Mouse (Mus musculus) adrenal gland, postnatal 25 days (tissue): ENCODE data around the gene Nacc1. TPM values are rescaled to one million over a fixed set of nuclear protein-coding genes. Genes with fewer than 3 reads are reported as not detected.

ENCODE experiments used
- DNase-seq: peaks from one replicate; pipeline ENCODE4 v3.0.0; 2021; ENCODE audit warnings: mixed read lengths
- long read RNA-seq: library from polyadenylated mRNA; stranded (forward); transcript quantifications from one replicate; pipeline ENCODE4 v2.0.0, GENCODE M21; 2021
- total RNA-seq: library from RNA; stranded (reverse); gene quantifications from 2 replicates; pipeline ENCODE4 v1.2.3, GENCODE M21; 2021

Gene Nacc1
- total RNA-seq = 73.9 and 76.0 TPM in 2 replicates
- long read RNA-seq, partial matches to known transcripts = 0 of 28 reads
- long read RNA-seq, other reads (novel, unspliced or antisense) = 28 of 28 reads

DNA sequence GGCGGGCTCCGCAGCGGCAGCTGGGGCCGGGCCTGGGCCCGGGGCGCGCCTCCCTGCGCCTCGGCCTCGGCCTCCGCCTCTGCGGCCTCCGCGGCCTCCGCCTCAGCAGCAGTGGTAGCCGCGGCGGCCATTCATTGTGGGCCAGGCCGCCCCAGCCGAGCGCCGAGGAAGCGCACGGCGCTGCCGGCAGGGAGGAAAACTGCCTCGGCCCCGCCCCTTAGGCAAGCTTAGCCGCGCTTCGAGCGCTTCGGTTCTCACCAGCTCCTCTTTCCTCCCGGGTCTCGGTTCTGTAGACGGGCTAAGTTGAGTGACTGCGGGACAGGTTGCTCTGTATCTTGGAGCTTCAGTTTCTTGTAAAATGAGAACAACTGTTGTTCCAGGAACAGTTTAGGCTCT lies at the start of gene Nacc1:
Nacc1 (minus strand) TSS at position 158 of the 396 bp plus-strand sequence.
- DNase-seq = peak; percentile 90

DNA sequence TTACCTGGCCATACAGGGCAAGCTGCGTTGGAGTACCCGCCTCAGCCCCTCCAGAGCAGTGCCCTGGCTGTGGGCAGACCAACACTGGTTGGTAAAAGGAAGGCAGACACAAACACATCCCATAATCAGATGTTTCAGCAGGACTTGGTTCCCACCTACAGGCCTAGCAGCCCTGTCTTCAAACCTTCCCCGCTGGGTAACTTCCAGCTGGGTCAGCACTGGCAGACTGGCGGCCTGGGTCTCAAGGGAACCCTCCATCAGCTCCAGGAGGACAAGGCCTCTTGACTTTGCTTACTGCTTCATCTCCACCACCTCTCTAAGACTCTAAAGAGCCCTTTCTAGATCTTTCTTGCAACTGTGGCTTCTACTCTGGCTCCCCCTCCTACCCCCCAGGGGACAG lies 48.9 kb upstream of the Nacc1 start:
- no peak for DNase-seq

DNA sequence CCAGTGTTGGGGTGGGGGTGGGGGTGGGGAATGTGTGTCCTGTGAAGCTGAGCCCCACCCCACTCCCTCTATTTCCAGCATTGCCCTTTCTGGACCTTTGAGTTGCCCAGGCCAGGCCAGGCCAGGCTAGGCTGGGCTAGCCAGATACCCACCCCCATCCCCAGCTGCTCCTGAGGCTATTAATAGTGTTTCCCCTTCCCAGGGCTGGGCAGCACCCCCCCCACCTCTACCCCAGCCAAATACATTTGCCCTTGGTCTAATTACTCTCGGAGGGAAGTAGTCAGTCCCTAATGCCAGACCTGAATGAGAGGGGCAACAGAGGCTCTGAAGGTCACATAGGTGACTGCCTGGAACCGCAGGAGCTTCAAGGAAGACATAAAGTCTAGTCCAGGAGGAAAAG lies 47.9 kb upstream of the Nacc1 start:
- DNase-seq = no peak

DNA sequence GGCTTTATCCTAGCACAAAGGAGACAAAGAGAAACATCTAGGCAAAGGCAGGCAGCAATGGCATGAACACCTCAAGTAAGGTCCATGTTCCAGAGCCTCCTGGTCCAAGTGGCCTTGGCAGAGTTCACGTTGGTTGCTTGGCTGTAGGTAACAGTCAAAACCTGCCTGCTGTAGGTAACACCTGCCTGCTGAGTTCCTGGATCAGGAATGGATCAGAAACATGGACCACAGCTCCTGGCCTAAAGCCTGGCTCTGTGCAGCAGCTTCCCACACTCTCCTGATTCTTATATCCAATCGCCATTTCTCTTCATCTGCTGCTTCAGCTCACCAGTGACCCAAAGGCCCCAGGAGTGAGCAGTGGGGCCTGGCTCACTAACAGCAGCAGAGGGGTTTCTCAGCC lies 47.0 kb upstream of the Nacc1 start:
- DNase-seq = no peak

DNA sequence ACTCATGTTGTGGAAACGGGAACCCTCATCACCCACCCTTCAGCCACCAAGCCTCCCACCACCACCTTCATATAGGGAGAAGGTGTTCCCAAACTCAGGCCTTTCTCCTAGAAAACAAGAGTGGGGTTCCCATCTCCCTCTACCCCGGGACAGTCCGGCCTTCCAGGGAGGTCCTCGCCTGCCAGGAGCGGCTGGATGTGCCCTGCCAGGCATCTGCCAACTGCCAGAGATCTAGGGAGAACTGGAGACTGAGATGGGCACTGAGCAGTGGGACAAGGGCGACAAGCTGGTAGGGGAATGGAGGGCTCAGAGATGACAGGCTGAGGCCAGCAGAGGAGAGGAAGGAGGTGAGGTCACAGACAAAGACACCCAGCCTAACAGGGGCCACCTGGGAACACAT lies 46.3 kb upstream of the Nacc1 start:
- DNase-seq = no peak

DNA sequence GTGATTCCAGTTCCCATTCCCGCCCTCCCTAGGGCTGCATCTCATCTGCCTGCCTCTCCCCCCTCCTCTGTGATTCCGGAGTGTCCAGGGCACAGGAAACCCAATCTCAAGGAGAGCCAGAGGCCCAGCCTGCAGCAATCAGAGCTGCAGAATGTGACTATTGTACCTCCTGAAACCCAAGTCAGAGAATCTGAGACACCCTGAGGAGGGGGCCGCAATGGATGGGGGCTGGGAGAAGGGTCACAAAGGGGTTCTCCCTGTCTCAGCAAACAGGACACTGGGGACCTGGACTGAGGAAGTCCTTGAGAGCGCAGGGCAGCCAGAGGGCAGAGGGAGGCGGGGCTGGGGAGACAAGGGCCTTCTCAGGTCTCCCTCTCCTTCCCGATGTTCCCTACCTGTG lies 45.3 kb upstream of the Nacc1 start:
- DNase-seq = no peak

DNA sequence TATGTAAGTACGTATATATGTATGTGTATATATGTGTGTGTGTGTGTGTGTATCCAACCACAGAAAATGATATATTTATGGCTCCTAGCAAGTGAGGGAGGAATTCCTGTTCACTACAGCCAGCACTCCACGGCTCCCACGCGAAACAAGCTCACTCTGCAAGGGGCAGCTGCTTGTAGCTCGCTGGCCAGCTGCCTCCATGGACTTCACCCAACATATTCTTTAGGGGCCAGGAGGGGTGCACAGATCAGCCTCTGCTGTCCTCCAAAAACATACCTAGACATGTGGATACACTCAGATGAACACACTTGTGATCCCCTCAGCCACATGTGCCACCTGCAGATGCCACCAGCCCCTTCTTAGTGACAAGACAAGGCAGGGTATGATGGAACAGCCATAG lies 44.9 kb upstream of the Nacc1 start:
- DNase-seq = no peak

DNA sequence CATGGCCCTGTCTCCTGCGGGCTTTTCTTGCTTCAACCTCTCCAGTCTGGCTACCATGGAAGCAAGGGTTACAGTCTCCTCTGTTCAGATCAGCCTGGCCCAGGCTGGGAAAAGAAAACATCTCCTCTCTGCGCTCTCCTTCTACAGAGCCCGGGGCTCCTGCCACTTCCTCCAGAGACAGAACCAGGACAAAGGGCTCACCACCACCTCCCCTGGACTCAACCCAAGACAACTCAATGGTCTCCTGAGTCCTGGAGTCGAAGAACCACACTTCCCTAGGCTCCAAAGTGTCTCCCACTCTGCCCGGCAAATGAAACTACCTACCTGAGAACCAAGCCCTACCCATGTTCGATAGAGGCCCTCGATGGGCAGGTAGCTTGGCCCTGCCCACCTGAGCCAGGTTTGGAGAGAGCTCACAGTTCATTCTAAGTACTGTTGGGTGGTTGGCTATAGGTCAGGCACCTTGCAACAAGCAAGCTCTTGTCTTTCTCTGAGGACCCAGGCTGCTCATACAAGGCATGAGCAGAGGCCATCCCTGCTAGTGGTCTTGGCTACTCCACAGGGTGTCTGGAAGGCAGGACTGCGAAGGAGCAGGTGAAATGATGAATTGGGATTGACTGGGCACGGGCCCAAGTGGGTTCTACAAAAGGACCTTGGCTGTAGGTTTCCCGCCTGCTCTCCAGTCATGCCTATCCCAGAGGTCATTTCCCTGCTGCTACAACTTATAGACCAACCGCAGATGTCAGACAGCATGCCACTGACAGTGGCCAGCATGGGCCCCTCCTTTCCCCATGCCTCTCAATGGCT lies 43.9 kb upstream of the Nacc1 start:
- no peak for DNase-seq

DNA sequence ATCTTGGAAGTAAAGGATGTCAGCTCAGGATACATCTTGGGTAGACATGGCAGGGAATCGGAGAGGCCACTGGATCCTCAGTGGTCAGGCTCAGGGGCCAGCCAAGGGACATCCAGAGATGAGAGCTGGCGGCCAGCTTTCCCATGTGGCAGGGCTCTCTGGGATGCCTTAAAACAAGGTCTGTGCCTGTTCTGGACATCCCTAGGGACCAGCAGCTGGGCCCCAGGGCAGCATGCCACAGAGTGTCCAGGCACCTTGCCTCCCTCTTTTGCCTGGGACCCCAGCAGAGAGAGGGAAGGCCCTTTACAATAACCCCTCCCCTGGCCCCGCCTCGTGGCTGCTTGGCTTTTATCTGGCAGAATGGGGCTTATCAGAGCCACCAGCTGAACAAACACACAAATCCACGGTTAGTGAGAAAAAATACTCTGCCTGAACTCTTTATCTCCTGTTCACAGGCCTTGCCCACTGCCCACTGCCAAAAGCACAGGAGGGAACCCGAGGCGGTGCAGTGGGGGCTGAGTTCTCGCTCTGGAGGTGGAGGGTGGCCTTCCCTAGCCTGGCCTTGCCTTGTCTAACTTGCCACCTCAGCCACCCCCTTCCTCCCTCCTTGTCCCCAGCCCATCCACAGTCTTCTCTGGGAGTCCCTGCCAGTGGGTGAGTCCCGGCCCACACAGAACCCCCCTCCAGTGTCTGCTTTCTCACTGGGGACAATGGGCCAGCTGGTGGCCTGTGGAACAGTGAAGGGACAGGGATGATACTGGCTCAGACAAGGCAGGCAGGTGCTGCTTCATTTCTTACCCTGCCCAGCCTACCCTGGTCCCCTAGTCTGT lies 43.1 kb upstream of the Nacc1 start:
- no peak for DNase-seq

DNA sequence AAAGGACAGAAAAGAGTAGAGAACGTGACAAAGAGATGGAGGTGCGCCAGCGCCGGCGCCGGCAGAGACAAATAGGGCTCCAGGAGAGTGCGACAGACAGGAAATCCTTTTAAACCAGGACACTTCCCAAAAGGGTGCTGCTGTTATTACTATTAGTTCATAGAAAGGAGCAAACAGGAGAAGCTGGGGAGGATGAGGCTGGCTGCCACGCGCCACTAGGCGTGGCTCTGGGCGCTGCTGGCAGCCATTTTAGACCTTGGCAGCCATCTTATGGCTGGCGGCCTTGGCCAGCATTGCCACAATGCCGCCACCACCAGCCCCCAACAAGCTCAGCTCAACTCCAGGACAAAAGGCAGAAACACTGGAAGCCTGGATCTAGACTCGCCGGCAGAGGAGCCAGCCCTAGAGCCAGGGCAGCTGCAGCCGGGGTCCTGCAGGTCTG lies 42.3 kb upstream of the Nacc1 start:
- DNase-seq = no peak

DNA sequence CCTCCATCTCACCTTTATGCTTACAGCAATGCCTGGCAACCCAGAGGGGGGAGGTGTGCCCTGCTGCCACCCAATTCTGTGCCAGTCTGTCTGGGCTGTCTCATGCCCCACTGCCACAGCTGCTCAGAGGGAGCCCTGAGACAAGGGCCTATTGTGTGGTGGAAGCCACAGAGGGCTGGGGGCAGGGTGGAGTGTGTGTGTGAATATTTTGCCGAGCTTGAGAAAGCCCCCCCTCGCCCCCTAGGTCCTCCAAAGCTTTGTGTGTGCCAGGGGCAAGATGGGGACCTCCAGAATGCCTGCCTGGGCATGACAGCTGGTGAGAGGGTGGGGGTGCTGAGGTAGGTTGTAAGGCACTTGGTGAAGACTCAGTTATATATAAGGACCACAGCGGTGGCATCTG lies 40.8 kb upstream of the Nacc1 start:
- DNase-seq = no peak

DNA sequence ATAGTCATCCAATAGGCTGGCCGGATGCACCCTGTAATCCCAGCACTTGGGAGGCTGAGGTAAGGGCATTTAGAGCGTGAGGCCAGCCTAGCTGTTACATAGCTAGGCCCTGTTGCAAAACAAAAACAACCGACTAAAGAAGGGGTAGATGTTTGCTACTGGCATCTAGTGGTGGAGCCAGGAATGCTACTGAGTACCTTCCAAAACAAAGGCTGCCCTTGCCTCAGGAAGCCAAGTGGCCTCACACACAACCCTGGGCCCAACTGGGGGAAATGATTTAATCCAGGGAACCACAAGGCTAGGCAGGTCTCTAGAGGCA lies 38.2 kb upstream of the Nacc1 start:
- DNase-seq = no peak

DNA sequence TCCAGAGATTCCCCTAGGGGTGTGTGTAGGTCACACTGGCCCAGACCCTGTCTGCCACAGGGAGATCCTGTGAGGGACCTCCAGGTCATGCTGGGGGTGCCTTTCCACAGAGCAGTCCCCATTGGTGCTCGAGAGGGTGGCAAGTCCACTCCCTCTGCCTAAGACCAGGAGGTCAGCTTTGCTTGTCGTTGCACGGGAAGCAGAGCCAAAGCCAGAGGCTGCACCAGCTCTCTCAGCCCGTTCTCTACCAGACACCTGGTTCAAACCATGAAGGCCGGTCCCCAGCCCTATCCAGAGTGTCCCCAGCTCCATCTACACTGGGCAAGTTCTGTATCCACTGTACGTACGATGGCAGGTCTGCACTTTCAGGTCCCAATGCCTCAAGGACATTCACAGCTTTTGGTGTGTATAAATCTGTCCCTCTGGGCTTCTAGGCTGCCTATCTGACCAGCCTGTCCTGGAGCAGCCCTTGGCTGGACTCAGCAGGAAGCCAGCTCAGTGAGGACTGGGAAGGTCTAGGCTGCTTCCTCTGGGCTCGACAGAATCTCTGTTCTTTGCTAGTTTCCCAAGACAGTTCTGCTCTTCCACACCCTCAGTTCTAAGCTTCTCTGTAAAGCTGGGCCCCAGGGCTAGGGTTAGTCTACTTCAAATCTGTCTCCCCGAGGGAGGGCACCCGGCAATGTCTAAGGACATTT lies 37.7 kb upstream of the Nacc1 start:
- DNase-seq = no peak

DNA sequence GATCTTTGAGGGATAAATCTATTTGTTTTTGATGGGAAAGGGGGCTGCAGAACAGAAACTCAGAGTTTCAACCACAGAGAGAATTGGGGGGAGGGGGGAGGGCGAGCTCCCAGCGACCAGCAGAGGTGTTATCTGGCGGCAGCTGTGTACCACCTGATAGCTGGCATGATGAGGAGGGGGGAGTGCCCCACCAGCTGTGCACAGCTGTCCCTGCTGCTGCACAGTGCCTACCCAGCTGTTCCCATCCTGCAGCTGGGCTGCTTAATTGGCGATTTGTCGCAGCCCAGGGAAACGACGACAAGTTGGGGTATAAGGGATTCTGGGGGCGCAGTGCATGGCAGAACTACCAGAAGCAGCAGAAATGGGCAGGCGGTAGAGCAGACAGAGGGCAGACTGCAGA lies 37.0 kb upstream of the Nacc1 start:
- no peak for DNase-seq

DNA sequence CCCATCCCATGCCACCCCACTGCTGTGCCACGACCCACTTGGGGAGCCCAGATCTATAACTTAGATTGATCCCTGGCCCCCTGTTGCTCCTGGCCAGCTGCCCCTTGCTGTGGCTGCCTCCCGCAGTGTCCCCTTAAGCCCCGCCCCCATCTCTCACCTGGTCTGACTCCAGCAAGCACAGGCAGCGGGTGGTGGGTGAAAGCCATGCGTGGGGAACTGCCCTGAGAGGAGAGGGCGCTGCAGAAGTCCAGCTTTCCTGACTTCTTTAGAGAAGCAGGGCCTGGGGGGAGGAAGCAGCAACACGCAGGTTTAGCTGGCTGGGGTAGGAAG lies 35.9 kb upstream of the Nacc1 start:
- no peak for DNase-seq

DNA sequence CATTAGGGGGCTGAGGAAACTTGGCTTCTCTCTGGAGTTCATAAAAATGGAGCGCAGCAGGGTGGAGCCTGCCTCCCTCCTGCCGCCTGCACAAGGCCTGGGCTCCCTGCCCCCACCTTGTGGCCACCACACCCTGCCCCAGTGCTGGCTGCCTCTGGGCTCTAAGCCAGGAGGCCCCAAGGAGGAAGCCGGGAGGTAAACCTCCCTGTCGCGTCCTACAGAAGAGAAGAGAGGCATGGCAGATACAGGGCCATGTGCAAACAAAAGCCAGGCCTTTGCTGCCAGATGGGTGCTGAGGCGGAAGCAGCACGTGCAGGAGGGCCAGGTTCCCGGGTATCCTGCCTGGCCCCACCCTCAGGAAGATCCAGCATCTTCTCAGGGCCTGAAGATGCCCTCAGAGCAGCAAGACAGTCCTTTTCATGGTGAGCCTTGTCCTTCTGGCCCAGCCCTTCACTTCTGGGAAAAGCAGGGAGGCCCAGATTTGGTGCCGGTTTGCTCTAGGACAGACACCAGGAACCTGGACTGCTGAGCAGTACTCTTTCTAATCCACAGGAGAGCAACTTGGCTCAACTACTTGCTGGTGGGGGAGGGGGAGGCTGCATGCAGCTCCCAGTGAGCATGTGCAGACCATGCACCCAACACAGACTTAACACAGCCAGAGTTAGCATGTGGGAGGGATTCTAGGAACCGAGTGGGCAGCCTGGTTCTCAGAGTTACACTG lies 35.3 kb upstream of the Nacc1 start, which contains the start of gene G430095P16Rik:
G430095P16Rik (plus strand) TSS at position 158 of the 721 bp plus-strand sequence.
- DNase-seq = peak; percentile 57

DNA sequence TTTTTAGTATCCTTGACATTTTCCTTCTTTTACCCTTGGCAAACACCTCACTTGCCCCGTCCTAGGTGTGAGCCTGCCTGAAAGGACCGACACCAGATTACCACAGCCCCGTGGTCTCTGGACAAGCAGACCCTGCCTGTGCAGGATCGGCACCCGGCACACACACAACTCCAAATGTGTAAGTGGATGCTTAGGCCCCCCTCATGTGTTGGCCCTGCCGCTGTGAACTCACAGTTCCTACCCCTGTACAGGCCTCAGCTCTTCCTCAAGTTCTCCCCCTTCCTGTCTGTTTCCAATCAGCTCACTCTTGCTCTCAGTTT lies 34.8 kb upstream of the Nacc1 start:
- DNase-seq = no peak

DNA sequence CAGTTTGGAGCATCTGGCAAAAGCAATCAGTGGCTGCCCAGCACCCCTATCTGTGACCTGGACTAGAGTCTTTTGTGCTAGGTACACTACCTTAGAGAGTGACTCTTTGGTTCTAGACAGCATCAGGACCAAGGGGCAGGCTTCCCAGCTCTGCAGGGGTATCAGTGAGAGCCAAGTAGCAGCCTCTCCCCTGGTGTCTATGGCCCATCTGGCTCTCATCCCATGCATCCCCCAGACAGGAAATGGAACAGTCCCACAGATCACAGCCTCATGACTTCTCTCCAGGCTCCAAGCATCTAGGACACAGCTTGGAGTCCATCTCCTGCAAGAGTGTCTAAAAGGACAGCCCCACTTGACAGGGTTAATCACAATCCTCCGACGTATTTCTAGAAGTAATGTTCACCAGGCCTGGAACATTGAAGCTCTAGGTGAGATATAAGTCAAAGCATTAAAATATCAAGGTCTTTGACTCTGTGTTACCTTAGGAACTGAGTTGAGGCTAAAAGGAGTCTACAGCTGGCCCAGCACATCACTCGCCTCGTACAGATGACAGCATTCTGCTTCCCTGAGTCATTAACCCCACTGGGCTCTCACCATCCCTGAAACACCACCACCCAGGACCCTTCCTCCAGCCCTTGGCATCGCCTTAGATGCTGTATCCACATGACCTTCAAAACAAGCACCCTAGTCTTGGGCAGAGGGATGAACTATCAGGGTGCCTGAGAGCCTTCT lies 31.5 kb upstream of the Nacc1 start:
- DNase-seq = no peak

DNA sequence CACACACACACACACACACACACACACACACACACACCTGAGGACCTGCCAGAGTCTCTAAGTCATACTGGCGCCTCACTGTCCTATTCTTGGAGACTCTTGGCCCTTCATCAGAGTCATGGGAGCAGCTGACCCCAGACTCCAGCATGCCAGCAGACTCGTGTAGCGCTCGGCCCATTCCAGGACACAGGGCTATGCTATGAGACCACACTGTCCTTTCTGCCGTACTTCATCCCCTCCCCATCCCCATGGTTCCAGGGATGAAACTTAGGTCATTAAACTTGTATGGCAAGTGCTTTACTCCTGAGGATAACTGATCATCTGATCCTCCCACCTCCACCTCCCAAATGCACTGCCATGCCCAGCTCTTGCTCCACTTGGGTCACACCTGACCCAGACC lies 30.8 kb upstream of the Nacc1 start:
- no peak for DNase-seq

DNA sequence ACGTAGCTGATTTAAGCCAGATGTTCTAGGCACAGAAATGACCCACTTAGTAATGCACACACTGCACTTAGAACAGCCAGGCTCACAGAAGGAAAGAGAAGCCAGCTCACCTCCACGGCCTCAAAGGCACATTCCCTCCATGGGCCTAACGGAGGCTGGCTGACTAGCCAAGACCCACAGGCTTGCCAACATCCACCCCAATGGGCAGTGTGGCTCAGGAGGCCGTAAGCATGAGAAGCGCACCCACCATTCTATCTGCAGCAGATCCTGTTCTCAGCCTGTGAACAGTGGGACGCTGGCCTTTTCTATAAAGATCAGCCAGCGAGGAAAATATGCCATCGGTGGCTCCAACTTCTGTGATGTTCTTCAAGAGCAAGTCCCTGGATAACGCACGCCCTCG lies 29.1 kb upstream of the Nacc1 start:
- DNase-seq = no peak

DNA sequence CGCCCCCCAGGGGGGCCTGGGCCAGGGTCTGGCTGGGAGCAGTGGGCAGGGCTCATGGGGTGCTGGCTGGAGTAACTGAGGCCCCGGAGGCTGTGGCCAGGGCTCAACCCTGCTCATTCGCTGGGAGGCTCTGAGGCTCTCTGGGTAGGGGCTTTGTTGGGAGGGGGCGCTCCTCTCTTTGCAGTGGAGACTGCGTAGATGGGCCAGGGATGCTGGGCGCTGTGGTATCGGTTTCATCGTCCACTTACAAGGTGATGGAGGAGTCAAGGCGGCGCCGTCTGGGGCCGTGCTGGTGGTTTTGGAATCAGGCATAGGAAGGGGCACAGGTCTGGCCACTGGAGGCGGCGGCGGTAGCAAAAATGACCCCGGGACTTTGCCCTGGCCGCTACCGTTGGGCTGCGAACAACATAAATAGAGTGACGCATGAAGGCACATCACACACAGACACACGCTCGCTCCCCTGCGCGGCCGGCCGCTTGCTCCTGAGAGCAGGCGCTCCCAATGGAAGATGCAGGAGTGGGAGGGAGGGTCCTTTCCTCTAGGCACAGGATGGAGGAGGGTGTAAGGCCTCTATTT lies 28.3 kb upstream of the Nacc1 start:
- no peak for DNase-seq

DNA sequence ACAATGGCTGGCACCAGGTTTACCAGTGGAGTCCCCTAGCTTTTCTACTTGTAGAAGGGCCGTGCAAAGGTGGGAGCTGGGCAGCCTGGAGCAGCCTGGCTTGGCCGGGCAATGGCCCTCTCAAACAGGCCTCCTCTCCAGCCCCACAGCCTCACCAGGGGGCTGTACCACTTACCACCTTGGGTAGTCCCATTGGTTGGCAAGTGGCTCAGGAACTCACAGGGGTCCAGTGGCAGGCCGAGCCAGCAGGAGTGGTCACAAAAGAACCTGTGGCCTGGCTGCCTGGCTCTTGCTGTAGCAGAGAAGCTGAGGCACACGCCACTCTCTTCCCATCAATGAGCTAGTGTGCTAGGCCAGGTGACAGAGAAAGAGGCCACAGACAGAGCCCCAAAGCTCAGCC lies 26.5 kb upstream of the Nacc1 start:
- DNase-seq = no peak
